Mouse (Mus musculus): ENCODE data around the gene Epb41l4b.

DNA sequence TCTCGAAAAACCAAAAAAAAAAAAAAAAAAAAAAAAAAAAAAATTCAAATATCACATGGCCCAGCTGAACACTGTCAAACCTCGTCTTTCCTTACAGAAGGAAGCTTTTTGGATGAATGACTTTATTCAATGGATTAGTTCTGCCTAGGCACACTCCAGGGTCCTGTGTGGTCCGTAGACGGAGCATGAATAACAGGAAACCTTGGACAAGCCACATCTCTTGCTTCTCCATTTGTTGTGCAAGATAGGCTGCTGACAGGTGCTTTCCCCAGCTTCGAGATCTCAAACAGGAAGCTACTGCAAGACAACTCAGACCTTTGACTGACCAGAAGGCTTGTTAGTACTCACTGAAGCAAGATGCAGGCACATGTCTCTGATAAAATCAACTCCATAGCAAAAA, 39.4 kb downstream of the Epb41l4b start:
- TF ChIP-seq CTCF (IDR thresholded peaks at IDR 0.05; ENCODE audit: borderline replicate concordance, insufficient read depth, low read length): no peak
- TF ChIP-seq POLR2A (IDR thresholded peaks at IDR 0.05; ENCODE audit: low read depth, low read length): no peak
